Mouse (Mus musculus): ENCODE measurements around the gene Akr1cl. TPM values are rescaled to one million over a fixed set of nuclear protein-coding genes. Genes with fewer than 3 reads are reported as not detected.

Akr1cl gene
- polyA plus RNA-seq, 1 experiment from 2014 or later = not detected

DNA sequence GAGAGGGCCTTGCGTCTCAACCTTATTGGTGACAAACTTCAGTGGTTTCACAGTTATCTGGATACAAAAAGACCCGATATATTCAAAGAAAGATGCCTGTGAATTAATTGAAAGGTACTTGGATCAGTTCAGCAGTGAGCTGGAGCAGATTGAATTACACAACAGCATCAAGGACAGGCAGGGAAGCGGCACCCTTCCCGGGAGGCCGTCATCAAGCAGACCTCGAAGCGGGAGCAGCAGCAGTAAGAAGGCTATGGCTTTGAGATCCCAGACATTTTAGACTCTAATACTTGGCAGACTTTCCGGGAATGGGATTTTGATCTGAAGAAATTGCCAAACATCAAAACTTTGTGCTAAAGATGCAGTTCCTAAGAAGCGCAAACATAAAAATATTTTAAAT is 4.4 kb downstream of the Akr1cl start:
- Histone ChIP-seq H3K4me3 (ENCODE audit: low read depth, low read length) (no peak overlapping the region), H3K9ac (ENCODE audit: low read length) (no peak overlapping the region), H3K4me1 (replicated peaks; ENCODE audit: control insufficient read depth, insufficient read depth) (no peaks in the 10 kb centered on the region), H3K4me2 (replicated peaks; ENCODE audit: low read depth) (no peak overlapping the region), H3K9me3 (ENCODE audit: control insufficient read depth, low read length) (no peaks in the 10 kb centered on the region), H3K36me3 (ENCODE audit: control insufficient read depth, insufficient read depth, low read length) (no peaks in the 10 kb centered on the region), H3K27ac (replicated peaks) (no peak overlapping the region), H3K27me3 (ENCODE audit: control insufficient read depth, insufficient read depth, low read length) (no peaks in the 10 kb centered on the region)
- WGBS = 72% methylated on average over 9 of the region's 9 CpGs
- TF ChIP-seq EP300 (optimal IDR thresholded peaks at IDR 0.05) (no peak), CTCF (IDR thresholded peaks at IDR 0.05; ENCODE audit: low read depth) (no peak)
- ATAC-seq (ENCODE audit: low FRiP score, low TSS enrichment) (no peak), DNase-seq (ENCODE audit: low spot score) (no peak)

GRCm38 (mm10) chr1:65012726-65013125 is 19.8 kb downstream of the Akr1cl start:
- WGBS = 74% methylated on average over 4 of the region's 4 CpGs
- H3K4me2 ChIP-seq (replicated peaks; ENCODE audit: low read depth) = no peak overlapping the region
- H3K36me3 ChIP-seq (ENCODE audit: control insufficient read depth, insufficient read depth, low read length) = no peaks in the 10 kb centered on the region
- H3K4me1 ChIP-seq (replicated peaks; ENCODE audit: control insufficient read depth, insufficient read depth) = no peaks in the 10 kb centered on the region
- DNase-seq (ENCODE audit: low spot score) = no peak
- ATAC-seq (ENCODE audit: low FRiP score, low TSS enrichment) = no peak
- H3K27ac ChIP-seq (replicated peaks) = no peak overlapping the region
- no peak overlapping the region for H3K4me3 ChIP-seq (ENCODE audit: low read depth, low read length)
- no peaks in the 10 kb centered on the region for H3K27me3 ChIP-seq (ENCODE audit: control insufficient read depth, insufficient read depth, low read length)
- no peaks in the 10 kb centered on the region for H3K9me3 ChIP-seq (ENCODE audit: control insufficient read depth, low read length)
- H3K9ac ChIP-seq (ENCODE audit: low read length) = no peak overlapping the region
- no peak for TF ChIP-seq EP300 (optimal IDR thresholded peaks at IDR 0.05)
- TF ChIP-seq CTCF (IDR thresholded peaks at IDR 0.05; ENCODE audit: low read depth) = no peak

DNA sequence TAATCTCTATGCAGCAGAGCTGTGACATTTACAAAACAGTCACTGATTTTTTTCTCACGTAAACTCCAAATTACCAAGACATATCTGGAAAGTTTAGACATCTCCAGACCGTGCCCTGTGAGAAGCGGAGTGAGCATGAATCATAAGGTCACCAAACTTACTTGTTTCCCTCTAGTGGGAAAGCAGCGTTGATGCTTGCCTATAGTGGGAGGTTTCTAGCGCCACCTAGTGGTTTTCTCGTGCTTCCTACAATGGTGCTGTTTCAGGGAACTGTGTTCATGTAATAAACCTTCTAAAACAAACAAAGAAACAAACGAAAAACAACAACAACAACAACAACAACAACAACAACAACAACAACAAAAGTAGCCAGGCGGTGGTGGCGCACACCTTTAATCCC is 22.4 kb downstream of the Akr1cl start:
- H3K4me3 ChIP-seq (ENCODE audit: low read depth, low read length) = no peak overlapping the region
- no peaks in the 10 kb centered on the region for H3K36me3 ChIP-seq (ENCODE audit: control insufficient read depth, insufficient read depth, low read length)
- WGBS = 10% methylated on average over 9 of the region's 9 CpGs

GRCm38 (mm10) chr1:65005575-65005974 is 27.0 kb downstream of the Akr1cl start:
- no peaks in the 10 kb centered on the region for H3K27me3 ChIP-seq (ENCODE audit: control insufficient read depth, insufficient read depth, low read length)
- DNase-seq (ENCODE audit: low spot score) (no peak), ATAC-seq (ENCODE audit: low FRiP score, low TSS enrichment) (no peak)
- H3K4me3 ChIP-seq (ENCODE audit: low read depth, low read length) = no peak overlapping the region
- no peaks in the 10 kb centered on the region for H3K36me3 ChIP-seq (ENCODE audit: control insufficient read depth, insufficient read depth, low read length)
- TF ChIP-seq CTCF (IDR thresholded peaks at IDR 0.05; ENCODE audit: low read depth) (no peak), EP300 (optimal IDR thresholded peaks at IDR 0.05) (no peak)
- H3K9ac ChIP-seq (ENCODE audit: low read length) = no peak overlapping the region
- WGBS = 80% methylated on average over 6 of the region's 6 CpGs
- H3K4me1 ChIP-seq (replicated peaks; ENCODE audit: control insufficient read depth, insufficient read depth) = no peaks in the 10 kb centered on the region
- no peaks in the 10 kb centered on the region for H3K9me3 ChIP-seq (ENCODE audit: control insufficient read depth, low read length)
- no peak overlapping the region for H3K4me2 ChIP-seq (replicated peaks; ENCODE audit: low read depth)
- no peak overlapping the region for H3K27ac ChIP-seq (replicated peaks)

More for the DNA sequence above, 22.4 kb downstream of the Akr1cl start:
- peak; percentile 92 for ATAC-seq (ENCODE audit: low FRiP score, low TSS enrichment)
- Histone ChIP-seq H3K9ac (ENCODE audit: low read length) (no peak overlapping the region), H3K27ac (replicated peaks) (no peak overlapping the region), H3K9me3 (ENCODE audit: control insufficient read depth, low read length) (no peaks in the 10 kb centered on the region), H3K4me1 (replicated peaks; ENCODE audit: control insufficient read depth, insufficient read depth) (no peaks in the 10 kb centered on the region), H3K27me3 (ENCODE audit: control insufficient read depth, insufficient read depth, low read length) (no peaks in the 10 kb centered on the region), H3K4me2 (replicated peaks; ENCODE audit: low read depth) (no peak overlapping the region)
- TF ChIP-seq EP300 (optimal IDR thresholded peaks at IDR 0.05) (no peak), CTCF (IDR thresholded peaks at IDR 0.05; ENCODE audit: low read depth) (peak; percentile 99)
- DNase-seq (ENCODE audit: low spot score) = peak; percentile 70

GRCm38 (mm10) chr1:65004526-65004925 is 28.0 kb downstream of the Akr1cl start:
- H3K36me3 ChIP-seq (ENCODE audit: control insufficient read depth, insufficient read depth, low read length) = no peaks in the 10 kb centered on the region
- no peaks in the 10 kb centered on the region for H3K27me3 ChIP-seq (ENCODE audit: control insufficient read depth, insufficient read depth, low read length)
- H3K9me3 ChIP-seq (ENCODE audit: control insufficient read depth, low read length) = no peaks in the 10 kb centered on the region
- TF ChIP-seq CTCF (IDR thresholded peaks at IDR 0.05; ENCODE audit: low read depth) = no peak
- TF ChIP-seq EP300 (optimal IDR thresholded peaks at IDR 0.05) = no peak
- DNase-seq (ENCODE audit: low spot score) (no peak), ATAC-seq (ENCODE audit: low FRiP score, low TSS enrichment) (no peak)
- no peak overlapping the region for H3K27ac ChIP-seq (replicated peaks)
- H3K4me1 ChIP-seq (replicated peaks; ENCODE audit: control insufficient read depth, insufficient read depth) = no peaks in the 10 kb centered on the region
- no peak overlapping the region for H3K4me2 ChIP-seq (replicated peaks; ENCODE audit: low read depth)
- no peak overlapping the region for H3K9ac ChIP-seq (ENCODE audit: low read length)
- no peak overlapping the region for H3K4me3 ChIP-seq (ENCODE audit: low read depth, low read length)
- WGBS = 70% methylated on average over 4 of the region's 4 CpGs

- Histone ChIP-seq H3K4me3 (ENCODE audit: low read depth, low read length) (no peak overlapping the region), H3K36me3 (ENCODE audit: control insufficient read depth, insufficient read depth, low read length) (no peaks in the 10 kb centered on the region), H3K9me3 (ENCODE audit: control insufficient read depth, low read length) (no peaks in the 10 kb centered on the region), H3K4me2 (replicated peaks; ENCODE audit: low read depth) (no peak overlapping the region), H3K9ac (ENCODE audit: low read length) (no peak overlapping the region), H3K27me3 (ENCODE audit: control insufficient read depth, insufficient read depth, low read length) (no peaks in the 10 kb centered on the region), H3K4me1 (replicated peaks; ENCODE audit: control insufficient read depth, insufficient read depth) (no peaks in the 10 kb centered on the region), H3K27ac (replicated peaks) (no peak overlapping the region)
- TF ChIP-seq EP300 (optimal IDR thresholded peaks at IDR 0.05) = no peak
- no peak for TF ChIP-seq CTCF (IDR thresholded peaks at IDR 0.05; ENCODE audit: low read depth)
- no peak for ATAC-seq (ENCODE audit: low FRiP score, low TSS enrichment)
- WGBS = 51% methylated on average over 4 of the region's 4 CpGs
- DNase-seq (ENCODE audit: low spot score) = no peak
These were observed 39.4 kb downstream of the Akr1cl start for GRCm38 (mm10) chr1:64993206-64993605.

Measured in stomach, postnatal 0 days (tissue).